Comparison of ENCODE assay signal across 15 mouse cellular contexts in genomic region chr6:91528265-91528664, GRCm38 (mm10). TPM values are rescaled to one million over a fixed set of nuclear protein-coding genes. Genes with fewer than 3 reads are reported as not detected.
DNase-seq lines count a peak whose midpoint lies in the region; ATAC-seq and TF ChIP-seq lines count a peak whose summit lies in the region.
"Had no signal": no experiment of that assay in that cellular context is flagged by ENCODE, and none has a peak within 500 bp of the region (broad histone marks: within the 10 kb centered on the region; RNA-seq: fewer than 3 reads in every experiment).

No protein-coding gene starts in this region.

- peaks cover 9% of the 10 kb centered on the region for H3K4me1 ChIP-seq in heart, postnatal 0 days (ENCODE audit: control insufficient read depth, insufficient read depth)

- H3K4me2 ChIP-seq in heart, postnatal 0 days (ENCODE audit: low read depth, low read length): no peak overlapping the region
- H3K4me2 ChIP-seq: lung, embryonic 15.5 days had no signal

- 47% methylated on average over 7 of the region's 7 CpGs for WGBS in heart, postnatal 0 days

- peak; percentile 15; the same call in 1 of the 2 replicates for TF ChIP-seq CTCF in gastrocnemius, adult 2 months (IDR thresholded peaks at IDR 0.05)
- 0 out of 2 replicates have a peak, but pooled peaks have one; percentile 15 for TF ChIP-seq CTCF in heart, postnatal 0 days (IDR thresholded peaks at IDR 0.05; ENCODE audit: low read depth)

- DNase-seq in gastrocnemius, adult 2 months: peak; percentile 85
- DNase-seq in gastrocnemius, postnatal 10 days: no peak
- DNase-seq in adrenal gland, adult 8-10 months: peak; percentile 29
- peak; percentile 79 to 89 for DNase-seq in heart, adult 18-20 months
- peak; percentile 43 for DNase-seq in heart, postnatal 0 days (ENCODE audit: low spot score)
- DNase-seq in embryo, embryonic 11 days: no peak
- DNase-seq in embryo, embryonic 10 days (ENCODE audit: low spot score): no peak
- DNase-seq: cerebellum, adult 11 months; kidney, postnatal 14 days; layer of hippocampus, postnatal 36 days; right cerebral cortex, postnatal 4 days; thymus, postnatal 14 days had no signal

- H3K4me3 ChIP-seq in gastrocnemius, adult 2 months: no peak overlapping the region
- H3K4me3 ChIP-seq in heart, postnatal 0 days (ENCODE audit: low read depth, low read length): no peak overlapping the region
- H3K4me3 ChIP-seq: erythroblast, embryonic 14.5 days; lung, embryonic 15.5 days had no signal

- peak; percentile 76; the same call in 1 of the 2 replicates for TF ChIP-seq EP300 in heart, postnatal 0 days (IDR thresholded peaks at IDR 0.05; ENCODE audit: low read depth)

- H3K27me3 ChIP-seq in heart, postnatal 0 days (ENCODE audit: control insufficient read depth, insufficient read depth, low read length): peaks cover 9% of the 10 kb centered on the region; the same call in 1 of the 2 replicates
- H3K27me3 ChIP-seq: lung, embryonic 15.5 days had no signal

- intact Hi-C loops in gastrocnemius, adult 2 months (cut with DNase I): loop anchor here (5.0 kb wide), 1 partner anchor 154 kb away; the partner anchor contains the start of gene Slc6a6

- H3K27ac ChIP-seq in gastrocnemius, adult 2 months: peak overlapping the region; percentile 90
- peak overlapping the region; percentile 70 for H3K27ac ChIP-seq in heart, postnatal 0 days (ENCODE audit: low read depth)
- H3K27ac ChIP-seq: lung, embryonic 15.5 days had no signal

- ATAC-seq in heart, postnatal 0 days (ENCODE audit: insufficient read depth, low read depth): peak; percentile 84
- ATAC-seq in erythroid progenitor cell, adult 5-6 weeks (replicated peaks; ENCODE audit: low FRiP score, poor library complexity, severe bottlenecking): no peak

- no peak overlapping the region for H3K9ac ChIP-seq in heart, postnatal 0 days (replicated peaks; ENCODE audit: low read depth, low read length)
- H3K9ac ChIP-seq: lung, embryonic 15.5 days had no signal

- H3K9me3 ChIP-seq in heart, postnatal 0 days (replicated peaks; ENCODE audit: control insufficient read depth, low read length): no peaks in the 10 kb centered on the region
- H3K9me3 ChIP-seq: lung, embryonic 15.5 days had no signal

- H3K36me3 ChIP-seq in heart, postnatal 0 days (replicated peaks; ENCODE audit: control insufficient read depth, insufficient read depth, low read length): 0 out of 2 replicates have a peak, but pooled peaks cover under 1% of the 10 kb centered on the region

RNA-seq across cellular contexts. Expression of gene Lsm3, which starts 12.5 kb away (rescaled TPM):
- total RNA-seq in gastrocnemius, adult 2 months (2021): 10 to 100 TPM; 22.7 to 37.0 TPM
- total RNA-seq in gastrocnemius, postnatal 10 days (2021): 10 to 100 TPM; 55.2 to 57.3 TPM
- 10 to 100 TPM; 29.6 to 42.9 (median 37.4) TPM for total RNA-seq in adrenal gland, adult 8-10 months (2022)
- 10 to 100 TPM; 52.7 to 68.0 TPM for total RNA-seq in heart, adult 18-20 months (2021)
- 32.1 and 42.8 TPM in 2 replicates for total RNA-seq in heart, postnatal 0 days (2014; rRNA removed; ENCODE audit: low replicate concordance)
- polyA plus RNA-seq in heart, postnatal 0 days (2015; fragmentation: Nextera tagmentation; extraction: Ambion mirVana): 145 and 151 TPM in 2 replicates
- total RNA-seq in erythroid progenitor cell, adult 5-6 weeks (2015; ENCODE audit: low replicate concordance): 92.6 and 97.3 TPM in 2 replicates
- 114 and 121 TPM in 2 replicates for total RNA-seq in erythroid progenitor cell, adult 5-6 weeks (2017; ENCODE audit: low replicate concordance)

RNA-seq across cellular contexts. Expression of gene Xpc, which starts 12.6 kb away (rescaled TPM):
- 1 to 10 TPM; 7.6 to 8.3 TPM for total RNA-seq in gastrocnemius, adult 2 months (2021)
- 1 to 10 TPM; 5.9 to 8.4 TPM for total RNA-seq in gastrocnemius, postnatal 10 days (2021)
- total RNA-seq in adrenal gland, adult 8-10 months (2022): 10 to 100 TPM; 19.6 to 24.0 (median 22.6) TPM
- 10 to 100 TPM; 10.0 TPM for total RNA-seq in heart, adult 18-20 months (2021)
- total RNA-seq in heart, postnatal 0 days (2014; rRNA removed; ENCODE audit: low replicate concordance): 5.7 and 7.7 TPM in 2 replicates
- polyA plus RNA-seq in heart, postnatal 0 days (2015; fragmentation: Nextera tagmentation; extraction: Ambion mirVana): 9.8 and 11.3 TPM in 2 replicates
- 3.2 and 5.4 TPM in 2 replicates for total RNA-seq in erythroid progenitor cell, adult 5-6 weeks (2015; ENCODE audit: low replicate concordance)
- total RNA-seq in erythroid progenitor cell, adult 5-6 weeks (2017; ENCODE audit: low replicate concordance): 4.7 and 6.4 TPM in 2 replicates

RNA-seq across cellular contexts. Expression of gene Tmem43, which starts 54.8 kb away (rescaled TPM):
- total RNA-seq in gastrocnemius, adult 2 months (2021): 10 to 100 TPM; 21.0 to 25.3 TPM
- 10 to 100 TPM; 32.5 to 41.5 TPM for total RNA-seq in gastrocnemius, postnatal 10 days (2021)
- 10 to 100 TPM; 46.0 to 70.9 (median 60.9) TPM for total RNA-seq in adrenal gland, adult 8-10 months (2022)
- 10 to 100 TPM; 24.5 to 25.7 TPM for total RNA-seq in heart, adult 18-20 months (2021)
- 41.3 and 43.9 TPM in 2 replicates for total RNA-seq in heart, postnatal 0 days (2014; rRNA removed; ENCODE audit: low replicate concordance)
- 16.9 and 18.8 TPM in 2 replicates for polyA plus RNA-seq in heart, postnatal 0 days (2015; fragmentation: Nextera tagmentation; extraction: Ambion mirVana)
- total RNA-seq in erythroid progenitor cell, adult 5-6 weeks (2015; ENCODE audit: low replicate concordance): 6.7 and 6.8 TPM in 2 replicates
- 6.3 and 19.0 TPM in 2 replicates for total RNA-seq in erythroid progenitor cell, adult 5-6 weeks (2017; ENCODE audit: low replicate concordance)

RNA-seq across cellular contexts. Expression of gene Chchd4, which starts 54.9 kb away (rescaled TPM):
- 10 to 100 TPM in 1 of 2 experiments, 1 to 10 TPM in 1; 8.0 to 10.2 TPM for total RNA-seq in gastrocnemius, adult 2 months (2021)
- 10 to 100 TPM in 1 of 2 experiments, 1 to 10 TPM in 1; 9.9 to 10.0 TPM for total RNA-seq in gastrocnemius, postnatal 10 days (2021)
- total RNA-seq in adrenal gland, adult 8-10 months (2022): 10 to 100 TPM; 16.6 to 19.3 (median 18.2) TPM
- 10 to 100 TPM; 17.8 to 18.9 TPM for total RNA-seq in heart, adult 18-20 months (2021)
- total RNA-seq in heart, postnatal 0 days (2014; rRNA removed; ENCODE audit: low replicate concordance): 13.6 and 25.4 TPM in 2 replicates
- polyA plus RNA-seq in heart, postnatal 0 days (2015; fragmentation: Nextera tagmentation; extraction: Ambion mirVana): 28.0 and 30.9 TPM in 2 replicates
- 2.9 and 4.0 TPM in 2 replicates for total RNA-seq in erythroid progenitor cell, adult 5-6 weeks (2015; ENCODE audit: low replicate concordance)
- 2.3 and 3.0 TPM in 2 replicates for total RNA-seq in erythroid progenitor cell, adult 5-6 weeks (2017; ENCODE audit: low replicate concordance)

Comparison
In these comparisons a context has a peak if more than half of its experiments do, and no peak if none do; other contexts are left out.
1. DNase-seq: peak in gastrocnemius, adult 2 months (single experiment), adrenal gland, adult 8-10 months (single experiment), heart, adult 18-20 months (2 of 2) and heart, postnatal 0 days (single experiment); none in gastrocnemius, postnatal 10 days (single experiment), embryo, embryonic 11 days (single experiment) and embryo, embryonic 10 days (single experiment).